Mouse (Mus musculus): ENCODE results near the gene Kars.

DNA sequence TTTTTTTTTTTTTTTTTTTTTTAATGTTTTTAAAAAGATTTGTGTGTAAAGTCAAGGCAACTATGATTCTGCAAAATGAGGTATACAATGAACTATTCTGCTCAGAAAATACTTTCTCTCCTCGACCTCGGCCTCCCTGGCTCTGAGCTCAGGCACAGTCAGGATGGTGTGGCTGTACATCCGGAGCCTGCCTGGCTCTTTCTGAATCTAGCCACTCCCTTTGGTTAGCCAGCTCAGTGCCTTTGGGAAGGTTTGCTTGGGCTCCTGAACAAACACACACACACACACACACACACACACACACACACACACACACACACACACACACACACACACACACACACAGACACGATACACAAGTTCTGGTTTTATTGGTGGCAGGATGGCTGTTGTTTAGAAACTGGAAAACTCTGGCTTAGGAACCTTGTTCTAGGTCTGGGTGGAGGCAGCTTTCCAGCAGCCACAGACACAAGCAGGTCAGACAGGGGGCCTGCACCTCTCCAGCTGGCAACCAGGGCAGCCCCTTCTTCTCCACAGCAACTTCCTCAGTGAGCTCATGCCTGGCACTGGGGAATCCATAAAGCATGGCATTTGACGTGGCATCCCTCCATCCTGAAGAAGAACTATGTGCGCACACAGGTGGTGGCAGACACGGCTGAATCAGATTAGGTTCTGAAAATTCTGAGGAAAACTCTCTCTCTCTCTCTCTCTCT lies 46.1 kb downstream of the Kars start:
- TF ChIP-seq CTCF (IDR thresholded peaks at IDR 0.05) (no peak), EP300 (IDR thresholded peaks at IDR 0.05; ENCODE audit: insufficient read depth, low read depth, low read length) (no peak)

All from heart, adult 2 months (tissue).